Mouse (Mus musculus): ENCODE measurements around the gene Urod. TPM values are rescaled to one million over a fixed set of nuclear protein-coding genes. Genes with fewer than 3 reads are reported as not detected.

The Urod gene
- 97.8 and 101 TPM in 2 replicates for polyA plus RNA-seq (2016; fragmentation: Nextera tagmentation; extraction: Ambion mirVana)

- Histone ChIP-seq H3K9me3 (replicated peaks) (no peaks in the 10 kb centered on the region), H3K4me1 (peaks cover 33% of the 10 kb centered on the region), H3K27ac (replicated peaks) (peak within 1 kb of the TSS; percentile 81), H3K27me3 (ENCODE audit: low read depth, poor library complexity, severe bottlenecking) (peaks cover 12% of the 10 kb centered on the region), H3K36me3 (peaks cover 31% of the 10 kb centered on the region), H3K4me3 (peak within 1 kb of the TSS; percentile 93)
- DNase-seq (ENCODE audit: low spot score) = peak; percentile 93
- 1% methylated on average over 38 of the region's 38 CpGs for WGBS
Observed at GRCm38 (mm10) chr4:116993672-116994621, at the start of gene Urod. TSS of gene Urod (minus strand) at chr4:116994413.

GRCm38 (mm10) chr4:117041283-117041721, 47.1 kb upstream of the Urod start:
- WGBS = 60% methylated on average over 4 of the region's 4 CpGs
- H3K27me3 ChIP-seq (ENCODE audit: low read depth, poor library complexity, severe bottlenecking) = no peaks in the 10 kb centered on the region
- H3K27ac ChIP-seq (replicated peaks) = peak overlapping the region; percentile 46; the same call in 1 of the 2 replicates
- no peak overlapping the region for H3K4me3 ChIP-seq
- peaks cover 26% of the 10 kb centered on the region; the same call in 1 of the 2 replicates for H3K36me3 ChIP-seq
- no peak for DNase-seq (ENCODE audit: low spot score)
- H3K4me1 ChIP-seq = peaks cover 28% of the 10 kb centered on the region
- no peaks in the 10 kb centered on the region for H3K9me3 ChIP-seq (replicated peaks)

DNA sequence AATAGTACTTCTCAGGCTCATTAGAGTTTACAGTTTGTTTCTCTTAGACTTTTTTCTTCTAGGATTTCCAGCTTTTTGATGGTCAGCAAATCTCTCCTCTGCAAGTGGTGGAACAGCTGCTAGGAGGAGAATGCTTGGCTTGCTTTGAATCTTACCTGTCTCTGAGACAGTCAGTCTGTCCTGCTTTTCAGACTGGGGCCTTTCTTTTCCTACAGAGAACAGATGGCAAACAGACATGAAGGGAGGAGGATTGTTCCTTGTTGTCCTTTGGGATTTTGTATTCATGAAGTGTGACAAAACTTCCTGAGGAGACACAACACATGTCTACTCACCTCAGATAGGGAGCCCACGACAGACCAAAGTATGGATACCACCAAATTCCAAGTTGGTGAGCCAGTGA, 46.6 kb upstream of the Urod start:
- no peaks in the 10 kb centered on the region for H3K9me3 ChIP-seq (replicated peaks)
- DNase-seq (ENCODE audit: low spot score) = no peak
- peak overlapping the region; percentile 53; the same call in 1 of the 2 replicates for H3K27ac ChIP-seq (replicated peaks)
- WGBS = 71% methylated on average over 1 of the region's 1 CpGs
- H3K4me1 ChIP-seq = peaks cover 28% of the 10 kb centered on the region
- peaks cover 21% of the 10 kb centered on the region; the same call in 1 of the 2 replicates for H3K36me3 ChIP-seq
- H3K27me3 ChIP-seq (ENCODE audit: low read depth, poor library complexity, severe bottlenecking) = no peaks in the 10 kb centered on the region
- no peak overlapping the region for H3K4me3 ChIP-seq

DNA sequence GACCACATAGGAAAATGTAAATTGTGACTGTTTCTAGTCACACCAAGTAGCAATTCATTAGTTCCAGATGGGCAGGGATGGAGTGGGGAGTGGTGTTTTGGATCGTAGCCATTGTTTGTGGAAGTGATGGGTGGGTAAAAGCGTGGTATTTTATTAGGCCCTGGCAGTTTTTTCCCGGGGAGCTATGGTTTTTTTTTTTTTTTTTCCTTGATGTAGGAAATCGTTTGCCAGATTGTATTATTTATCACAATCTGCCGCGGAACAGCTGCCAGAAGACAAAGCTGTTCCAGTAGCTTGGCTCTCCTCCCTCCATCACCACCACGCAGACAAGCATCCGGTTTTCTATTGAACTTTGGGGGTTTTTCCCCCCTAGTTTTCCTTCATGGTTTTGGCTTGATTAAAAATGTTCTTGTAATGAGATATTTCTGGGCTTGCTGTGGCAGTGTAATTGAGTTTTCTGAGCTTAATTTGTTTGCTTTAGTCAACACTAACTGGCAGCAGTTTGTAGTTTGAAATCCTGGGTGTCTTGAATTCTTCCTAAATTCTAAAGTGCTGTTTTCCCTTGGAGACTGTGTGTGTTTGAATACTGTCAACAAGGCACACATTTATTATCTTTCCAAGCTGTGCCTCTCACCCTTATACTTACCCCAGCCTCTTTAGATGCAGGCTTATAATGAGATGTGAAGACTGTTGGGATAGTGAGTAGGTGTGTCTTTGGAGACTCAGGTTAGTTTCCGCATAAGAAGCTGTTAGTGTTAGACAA, 45.9 kb upstream of the Urod start:
- no peak overlapping the region for H3K4me3 ChIP-seq
- H3K27me3 ChIP-seq (ENCODE audit: low read depth, poor library complexity, severe bottlenecking) = no peaks in the 10 kb centered on the region
- 75% methylated on average over 9 of the region's 9 CpGs for WGBS
- H3K36me3 ChIP-seq = peaks cover 19% of the 10 kb centered on the region
- H3K4me1 ChIP-seq = peaks cover 28% of the 10 kb centered on the region
- H3K9me3 ChIP-seq (replicated peaks) = no peaks in the 10 kb centered on the region
- peak overlapping the region; percentile 55 for H3K27ac ChIP-seq (replicated peaks)
- no peak for DNase-seq (ENCODE audit: low spot score)

DNA sequence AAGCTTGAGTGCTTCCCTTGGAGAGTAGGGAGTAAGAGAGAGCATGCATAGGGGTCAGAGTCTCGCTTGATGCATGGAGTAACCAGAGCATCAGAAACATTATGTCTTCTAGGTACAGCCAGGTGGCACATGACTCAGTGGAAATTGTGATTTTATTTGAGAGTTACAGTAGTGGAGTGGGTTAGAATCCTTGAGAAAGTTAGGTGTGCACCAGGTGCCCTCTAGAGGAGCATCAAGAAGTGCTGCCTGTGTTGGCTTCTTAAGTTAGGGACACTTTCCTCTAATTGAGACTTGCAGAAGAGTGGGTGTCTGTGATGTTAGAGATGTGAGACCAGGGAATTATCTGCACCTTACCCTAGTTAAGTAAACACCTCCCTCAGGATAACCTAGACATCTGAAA, 36.9 kb upstream of the Urod start:
- no peak for DNase-seq (ENCODE audit: low spot score)
- Histone ChIP-seq H3K4me3 (no peak overlapping the region), H3K36me3 (peaks cover 53% of the 10 kb centered on the region), H3K9me3 (replicated peaks) (no peaks in the 10 kb centered on the region), H3K4me1 (no peaks in the 10 kb centered on the region), H3K27me3 (ENCODE audit: low read depth, poor library complexity, severe bottlenecking) (no peaks in the 10 kb centered on the region), H3K27ac (replicated peaks) (no peak overlapping the region)
- WGBS = 97% methylated on average over 1 of the region's 1 CpGs

DNA sequence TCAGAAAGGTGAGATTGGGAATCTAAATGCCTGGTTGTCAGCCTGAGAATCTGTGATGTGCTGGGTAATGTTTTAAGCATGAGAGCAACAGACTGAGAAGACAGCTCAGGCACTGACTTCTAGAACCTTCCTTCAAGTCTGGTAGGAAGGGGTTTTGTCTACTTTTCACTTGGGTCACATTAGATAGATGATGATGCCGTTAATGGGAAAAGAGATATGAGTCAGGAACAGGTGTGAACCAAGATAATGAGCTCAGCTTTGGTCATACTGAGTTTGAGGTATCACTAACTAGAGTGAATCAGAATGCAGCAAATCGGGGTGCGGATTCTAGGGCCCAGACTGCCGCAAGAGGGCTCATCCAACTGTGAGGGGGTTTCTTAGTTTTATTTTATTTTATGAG, 29.3 kb upstream of the Urod start:
- peaks cover 14% of the 10 kb centered on the region for H3K4me1 ChIP-seq
- no peaks in the 10 kb centered on the region for H3K9me3 ChIP-seq (replicated peaks)
- peaks cover 40% of the 10 kb centered on the region for H3K36me3 ChIP-seq
- H3K27ac ChIP-seq (replicated peaks) = no peak overlapping the region
- DNase-seq (ENCODE audit: low spot score) = no peak
- 96% methylated on average over 4 of the region's 4 CpGs for WGBS
- H3K27me3 ChIP-seq (ENCODE audit: low read depth, poor library complexity, severe bottlenecking) = no peaks in the 10 kb centered on the region
- H3K4me3 ChIP-seq = no peak overlapping the region

DNA sequence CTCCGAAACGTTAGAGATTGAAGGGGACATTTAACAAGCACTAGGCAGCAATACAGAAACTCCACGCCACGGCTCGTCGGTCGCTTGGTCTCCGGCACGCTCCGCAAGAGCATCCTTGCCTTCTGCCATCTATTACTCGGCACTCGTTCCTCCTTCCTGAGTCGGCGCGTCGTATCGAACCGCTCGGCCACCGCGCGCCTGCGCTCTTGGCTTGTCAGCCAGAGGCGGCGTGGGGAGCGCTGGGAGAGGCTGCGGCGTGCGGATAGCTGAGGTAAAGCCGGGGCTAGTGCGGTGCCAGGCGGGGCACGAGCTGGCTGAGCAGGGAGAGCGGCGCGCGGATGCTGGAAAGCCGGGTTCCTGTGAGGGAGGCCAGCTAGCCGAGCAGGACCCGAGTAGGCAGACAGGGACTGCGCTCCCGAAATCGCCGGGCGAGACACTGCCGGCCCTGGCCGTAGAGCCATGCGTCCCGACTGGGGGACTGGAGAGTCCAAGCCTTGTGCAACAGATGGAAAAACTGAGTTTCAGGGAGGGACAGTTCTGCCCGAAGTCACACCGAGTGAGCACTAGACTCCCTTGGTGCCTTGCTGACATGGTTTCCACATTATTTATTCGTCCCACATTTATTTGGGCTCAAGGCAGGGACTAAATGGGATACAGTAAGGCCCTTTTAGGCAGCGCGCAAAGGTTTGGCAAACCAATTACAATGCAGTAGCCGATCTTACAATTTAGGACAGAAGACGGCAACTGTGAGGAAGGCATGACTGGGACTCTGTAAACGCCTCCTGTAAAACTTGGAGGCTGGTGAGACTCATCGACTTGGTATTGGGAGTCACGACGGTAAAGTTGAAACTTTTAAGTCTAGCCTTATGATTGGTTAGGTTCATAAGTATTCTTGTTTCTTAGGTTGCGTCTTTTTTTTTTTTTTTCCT, 25.3 kb upstream of the Urod start, which contains the start of gene Eif2b3:
Gene Eif2b3 (plus strand): TSS at position 197 of the 929 bp plus-strand sequence.
- H3K27ac ChIP-seq (replicated peaks) = peak within 1 kb of the TSS; percentile 87
- WGBS = under 1% methylated on average over 61 of the region's 61 CpGs

GRCm38 (mm10) chr4:117018327-117018726, 24.1 kb upstream of the Urod start:
- H3K4me3 ChIP-seq = no peak overlapping the region
- no peaks in the 10 kb centered on the region for H3K27me3 ChIP-seq (ENCODE audit: low read depth, poor library complexity, severe bottlenecking)
- H3K27ac ChIP-seq (replicated peaks) = no peak overlapping the region
- H3K9me3 ChIP-seq (replicated peaks) = no peaks in the 10 kb centered on the region
- H3K36me3 ChIP-seq = peaks cover 14% of the 10 kb centered on the region
- WGBS = 83% methylated on average over 7 of the region's 7 CpGs
- no peak for DNase-seq (ENCODE audit: low spot score)
- peaks cover 14% of the 10 kb centered on the region for H3K4me1 ChIP-seq

More for the DNA sequence above, 25.3 kb upstream of the Urod start, which contains the start of gene Eif2b3:
- H3K27me3 ChIP-seq (ENCODE audit: low read depth, poor library complexity, severe bottlenecking) = no peaks in the 10 kb centered on the region
- H3K9me3 ChIP-seq (replicated peaks) = no peaks in the 10 kb centered on the region
- DNase-seq (ENCODE audit: low spot score) = peak; percentile 93
- H3K36me3 ChIP-seq = peaks cover 25% of the 10 kb centered on the region
- peak within 1 kb of the TSS; percentile 96 for H3K4me3 ChIP-seq
- H3K4me1 ChIP-seq = peaks cover 14% of the 10 kb centered on the region

- H3K36me3 ChIP-seq = peaks cover 8% of the 10 kb centered on the region
- H3K9me3 ChIP-seq (replicated peaks) = no peaks in the 10 kb centered on the region
- peaks cover 14% of the 10 kb centered on the region for H3K4me1 ChIP-seq
- H3K27me3 ChIP-seq (ENCODE audit: low read depth, poor library complexity, severe bottlenecking) = no peaks in the 10 kb centered on the region
- no peak overlapping the region for H3K4me3 ChIP-seq
- 98% methylated on average over 2 of the region's 2 CpGs for WGBS
- no peak for DNase-seq (ENCODE audit: low spot score)
- no peak overlapping the region for H3K27ac ChIP-seq (replicated peaks)
Observed at GRCm38 (mm10) chr4:117017738-117018137, 23.5 kb upstream of the Urod start.

GRCm38 (mm10) chr4:117014901-117015415, 20.7 kb upstream of the Urod start:
- Histone ChIP-seq H3K4me3 (no peak overlapping the region), H3K9me3 (replicated peaks) (no peaks in the 10 kb centered on the region), H3K27ac (replicated peaks) (no peak overlapping the region), H3K27me3 (ENCODE audit: low read depth, poor library complexity, severe bottlenecking) (no peaks in the 10 kb centered on the region), H3K4me1 (peaks cover 6% of the 10 kb centered on the region), H3K36me3 (no peaks in the 10 kb centered on the region)
- DNase-seq (ENCODE audit: low spot score) = no peak
- 66% methylated on average over 4 of the region's 4 CpGs for WGBS

- H3K27me3 ChIP-seq (ENCODE audit: low read depth, poor library complexity, severe bottlenecking) = no peaks in the 10 kb centered on the region
- H3K36me3 ChIP-seq = no peaks in the 10 kb centered on the region
- WGBS = 89% methylated on average over 6 of the region's 6 CpGs
- no peak overlapping the region for H3K4me3 ChIP-seq
- no peaks in the 10 kb centered on the region for H3K9me3 ChIP-seq (replicated peaks)
- DNase-seq (ENCODE audit: low spot score) = no peak
- no peaks in the 10 kb centered on the region for H3K4me1 ChIP-seq
- H3K27ac ChIP-seq (replicated peaks) = no peak overlapping the region
Observed at GRCm38 (mm10) chr4:117013596-117013995, 19.4 kb upstream of the Urod start.
